Mouse (Mus musculus): ENCODE data around the gene Wwp2. TPM values are rescaled to one million over a fixed set of nuclear protein-coding genes. Genes with fewer than 3 reads are reported as not detected.
"Not testable (repeated sequence)": the region's sequence is repeated elsewhere in the genome, so short reads cannot be mapped to it uniquely, and the experiment has no call there.

The Wwp2 gene
- total and polyA plus RNA-seq, 3 experiments, result 18.7 to 31.5 (median 20.5) TPM

GRCm38 (mm10) chr8:107472403-107473100 lies 36.4 kb downstream of the Wwp2 start:
- Histone ChIP-seq H3K36me3 (ENCODE audit: control insufficient read depth, insufficient read depth, low read length) (no peaks in the 10 kb centered on the region), H3K4me3 (no peak overlapping the region), H3K9ac (ENCODE audit: low read depth, low read length) (no peak overlapping the region), H3K4me1 (ENCODE audit: control insufficient read depth, insufficient read depth, low read length) (no peaks in the 10 kb centered on the region), H3K79me2 (replicated peaks; ENCODE audit: control insufficient read depth, insufficient read depth, low read length) (no peaks in the 10 kb centered on the region), H3K27ac (no peak overlapping the region), H3K27me3 (ENCODE audit: control insufficient read depth, insufficient read depth, low read length) (no peaks in the 10 kb centered on the region)
- TF ChIP-seq EP300 (IDR thresholded peaks at IDR 0.05; ENCODE audit: insufficient read depth, low read depth, low read length) (no peak), CTCF (IDR thresholded peaks at IDR 0.05) (no peak), POLR2A (IDR thresholded peaks at IDR 0.05; ENCODE audit: insufficient read depth, low read depth, low read length) (no peak)
- WGBS, result 35% methylated on average over 10 of the region's 10 CpGs
- intact Hi-C loops (cut with DNase I), result no loop called here
- DNase-seq, result no peak

GRCm38 (mm10) chr8:107473369-107473768 lies 37.2 kb downstream of the Wwp2 start:
- Histone ChIP-seq H3K27ac (no peak overlapping the region), H3K4me3 (no peak overlapping the region), H3K4me1 (ENCODE audit: control insufficient read depth, insufficient read depth, low read length) (no peaks in the 10 kb centered on the region), H3K27me3 (ENCODE audit: control insufficient read depth, insufficient read depth, low read length) (no peaks in the 10 kb centered on the region), H3K9ac (ENCODE audit: low read depth, low read length) (no peak overlapping the region), H3K79me2 (replicated peaks; ENCODE audit: control insufficient read depth, insufficient read depth, low read length) (no peaks in the 10 kb centered on the region), H3K36me3 (ENCODE audit: control insufficient read depth, insufficient read depth, low read length) (no peaks in the 10 kb centered on the region)
- intact Hi-C loops (cut with DNase I), result no loop called here
- TF ChIP-seq CTCF (IDR thresholded peaks at IDR 0.05), result no peak
- TF ChIP-seq EP300 (IDR thresholded peaks at IDR 0.05; ENCODE audit: insufficient read depth, low read depth, low read length), result no peak
- TF ChIP-seq POLR2A (IDR thresholded peaks at IDR 0.05; ENCODE audit: insufficient read depth, low read depth, low read length), result no peak
- no peak for DNase-seq
- 89% methylated on average over 4 of the region's 4 CpGs for WGBS

GRCm38 (mm10) chr8:107475613-107476012 lies 39.4 kb downstream of the Wwp2 start:
- Histone ChIP-seq H3K9ac (ENCODE audit: low read depth, low read length) (no peak overlapping the region), H3K4me1 (ENCODE audit: control insufficient read depth, insufficient read depth, low read length) (no peaks in the 10 kb centered on the region), H3K36me3 (ENCODE audit: control insufficient read depth, insufficient read depth, low read length) (no peaks in the 10 kb centered on the region), H3K79me2 (replicated peaks; ENCODE audit: control insufficient read depth, insufficient read depth, low read length) (no peaks in the 10 kb centered on the region), H3K27me3 (ENCODE audit: control insufficient read depth, insufficient read depth, low read length) (no peaks in the 10 kb centered on the region), H3K27ac (no peak overlapping the region), H3K4me3 (no peak overlapping the region)
- intact Hi-C loops (cut with DNase I), result no loop called here
- DNase-seq, result no peak
- TF ChIP-seq POLR2A (IDR thresholded peaks at IDR 0.05; ENCODE audit: insufficient read depth, low read depth, low read length) (no peak), EP300 (IDR thresholded peaks at IDR 0.05; ENCODE audit: insufficient read depth, low read depth, low read length) (no peak), CTCF (IDR thresholded peaks at IDR 0.05) (no peak)
- 68% methylated on average over 3 of the region's 3 CpGs for whole genome bisulfite sequencing

DNA sequence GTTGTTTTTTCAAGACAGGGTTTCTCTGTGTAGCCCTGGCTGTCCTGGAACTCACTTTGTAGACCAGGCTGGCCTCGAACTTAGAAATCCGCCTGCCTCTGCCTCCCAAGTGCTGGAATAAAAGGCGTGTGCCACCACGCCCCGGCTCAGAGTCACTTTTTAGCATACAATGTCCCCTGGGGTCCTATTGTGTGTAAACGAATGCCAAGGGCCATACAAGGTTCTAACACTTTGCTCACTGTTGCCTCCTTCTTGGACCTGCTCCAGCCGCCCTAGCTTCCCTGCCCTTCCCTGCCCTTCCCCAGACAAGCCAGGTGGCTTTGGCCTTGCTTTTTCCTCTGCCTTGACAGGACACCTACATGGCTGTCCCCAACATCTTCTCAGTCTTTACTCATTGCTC lies 40.6 kb downstream of the Wwp2 start:
- H3K36me3 ChIP-seq (ENCODE audit: control insufficient read depth, insufficient read depth, low read length); H3K4me3 ChIP-seq; H3K4me1 ChIP-seq (ENCODE audit: control insufficient read depth, insufficient read depth, low read length); H3K79me2 ChIP-seq (replicated peaks; ENCODE audit: control insufficient read depth, insufficient read depth, low read length); DNase-seq; H3K27me3 ChIP-seq (ENCODE audit: control insufficient read depth, insufficient read depth, low read length); intact Hi-C loops (cut with DNase I); H3K9ac ChIP-seq (ENCODE audit: low read depth, low read length); H3K27ac ChIP-seq: not testable (repeated sequence)
- 87% methylated on average over 7 of the region's 7 CpGs for WGBS

DNA sequence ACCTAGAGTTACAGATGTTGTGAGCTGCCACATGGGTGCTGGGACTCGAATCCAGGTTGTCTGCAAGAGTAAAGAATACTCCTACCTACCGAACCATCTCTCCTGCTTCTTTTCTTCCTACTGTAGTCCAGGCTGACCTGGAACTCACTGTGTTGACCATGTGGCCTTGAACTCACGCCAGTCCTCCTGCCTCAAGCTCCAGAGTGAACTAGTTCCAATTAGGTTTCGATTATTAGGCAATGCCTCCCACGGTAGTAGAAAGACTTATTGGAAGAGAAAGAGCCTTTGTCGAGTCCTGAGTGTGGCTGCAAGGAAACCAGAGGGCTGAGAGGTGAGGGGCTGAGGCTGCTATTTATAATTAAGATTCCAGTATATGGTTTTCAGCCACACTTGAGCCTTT lies 42.6 kb downstream of the Wwp2 start:
- no peak for DNase-seq
- Histone ChIP-seq H3K27ac (no peak overlapping the region), H3K79me2 (replicated peaks; ENCODE audit: control insufficient read depth, insufficient read depth, low read length) (no peaks in the 10 kb centered on the region), H3K4me3 (no peak overlapping the region), H3K27me3 (ENCODE audit: control insufficient read depth, insufficient read depth, low read length) (no peaks in the 10 kb centered on the region), H3K9ac (ENCODE audit: low read depth, low read length) (no peak overlapping the region), H3K4me1 (ENCODE audit: control insufficient read depth, insufficient read depth, low read length) (no peaks in the 10 kb centered on the region), H3K36me3 (ENCODE audit: control insufficient read depth, insufficient read depth, low read length) (no peaks in the 10 kb centered on the region)
- TF ChIP-seq CTCF (IDR thresholded peaks at IDR 0.05), result no peak
- TF ChIP-seq POLR2A (IDR thresholded peaks at IDR 0.05; ENCODE audit: insufficient read depth, low read depth, low read length), result no peak
- no peak for TF ChIP-seq EP300 (IDR thresholded peaks at IDR 0.05; ENCODE audit: insufficient read depth, low read depth, low read length)
- intact Hi-C loops (cut with DNase I), result no loop called here
- 76% methylated on average over 6 of the region's 6 CpGs for WGBS

DNA sequence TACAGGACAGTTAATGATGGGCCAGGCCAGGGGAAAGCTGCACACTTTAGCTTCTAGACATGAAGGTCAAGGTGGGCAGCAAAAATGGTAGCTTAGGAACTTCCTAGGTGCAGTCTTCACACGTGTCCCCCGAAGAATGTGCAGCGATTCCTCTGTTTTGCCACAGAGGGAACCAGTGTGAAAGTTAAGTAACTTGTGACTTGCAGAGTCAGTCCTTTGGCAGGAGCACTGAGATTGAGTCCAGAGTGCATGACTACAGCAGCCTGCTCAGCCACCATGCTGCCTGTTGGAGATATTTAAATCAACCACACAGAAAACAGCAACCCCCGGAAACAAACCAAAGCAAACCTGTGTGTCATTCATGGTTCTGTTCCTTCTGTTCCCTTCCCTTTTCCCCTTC lies 44.3 kb downstream of the Wwp2 start:
- Histone ChIP-seq H3K4me1 (ENCODE audit: control insufficient read depth, insufficient read depth, low read length) (no peaks in the 10 kb centered on the region), H3K4me3 (no peak overlapping the region), H3K79me2 (replicated peaks; ENCODE audit: control insufficient read depth, insufficient read depth, low read length) (no peaks in the 10 kb centered on the region), H3K27ac (no peak overlapping the region), H3K36me3 (ENCODE audit: control insufficient read depth, insufficient read depth, low read length) (no peaks in the 10 kb centered on the region), H3K9ac (ENCODE audit: low read depth, low read length) (no peak overlapping the region), H3K27me3 (ENCODE audit: control insufficient read depth, insufficient read depth, low read length) (no peaks in the 10 kb centered on the region)
- TF ChIP-seq CTCF (IDR thresholded peaks at IDR 0.05) (no peak), POLR2A (IDR thresholded peaks at IDR 0.05; ENCODE audit: insufficient read depth, low read depth, low read length) (no peak), EP300 (IDR thresholded peaks at IDR 0.05; ENCODE audit: insufficient read depth, low read depth, low read length) (no peak)
- intact Hi-C loops (cut with DNase I), result no loop called here
- no peak for DNase-seq
- WGBS, result 87% methylated on average over 4 of the region's 4 CpGs
